Mouse (Mus musculus) testis, adult 2 months (tissue): Measurements from ENCODE around the gene Ccl4.

Experiments
- CTCF ChIP-seq: fragments of 200-500 bp; IDR thresholded peaks from 2 replicates; pipeline ENCODE4 v1.5.1; 2012; ENCODE audit warnings: low read depth, mild to moderate bottlenecking, inconsistent platforms, low read length, moderate library complexity; ENCODE audit not compliant: control insufficient read depth, insufficient read depth, insufficient replicate concordance
- POLR2A ChIP-seq: fragments of 200-500 bp; IDR thresholded peaks from 2 replicates; pipeline ENCODE4 v1.6.1; 2012; ENCODE audit warnings: low read depth, mild to moderate bottlenecking, inconsistent platforms, low read length, moderate library complexity; ENCODE audit not compliant: control insufficient read depth

- TF ChIP-seq POLR2A (no peak), CTCF (no peak)
Observed at GRCm38 (mm10) chr11:83634898-83635297, 27.5 kb upstream of the Ccl4 start.
